Mouse (Mus musculus) Patski (cell line): ENCODE results near the gene Arid5b. TPM values are rescaled to one million over a fixed set of nuclear protein-coding genes. Genes with fewer than 3 reads are reported as not detected.
A peak's percentile ranks its signal among the peaks of the same experiment; 100 is the strongest.

Experiments
- ATAC-seq: fragments of 100-300 bp; one replicate; pipeline ENCODE4 v1.8.0; 2021
- CTCF ChIA-PET: fragments of 350-600 bp; sonication (Branson Sonifier 250); formaldehyde crosslinking; loops from one replicate; lab custom pipeline; 2022; ENCODE audit warnings: inconsistent platforms; lab: Charles Lee
- POLR2A ChIA-PET: fragments of 350-600 bp; sonication (Branson Sonifier 250); formaldehyde crosslinking; loops from one replicate; lab custom pipeline; 2022; ENCODE audit warnings: antibody characterized with exemption, inconsistent platforms; lab: Charles Lee
- DNase-seq: peaks from one replicate; pipeline ENCODE4 v3.0.0-alpha.2; 2011; ENCODE audit warnings: low read depth, low spot score
- H3K27me3 ChIP-seq: fragments of 371-371 bp; one replicate; pipeline ENCODE4 v1.5.1; 2021
- CTCF ChIP-seq: fragments of 100-300 bp; IDR thresholded peaks from one replicate; pipeline ENCODE4 v1.5.1; 2021
- in situ Hi-C: fragments of 300-500 bp; cut with MboI; formaldehyde crosslinking; loops from 3 replicates; pipeline ENCODE4 v1.11.1; 2018; ENCODE audit warnings: low pct_unique_long_range_greater_than_20kb, mixed read lengths
- polyA plus RNA-seq: library from polyadenylated mRNA; unstranded; gene quantifications from one replicate; pipeline ENCODE4 v1.2.3, GENCODE M21; 2021

Gene Arid5b
- polyA plus RNA-seq, 1 experiment from 2014 or later: 70.3 TPM

- no peaks in the 10 kb centered on the region for H3K27me3 ChIP-seq
- POLR2A ChIA-PET: interaction anchor here (0.6 to 0.9 kb wide), 2 partner anchors 11 to 24 kb away, joined by 3 to 5 read pairs; no protein-coding TSS in a partner anchor
- DNase-seq (no peak), ATAC-seq (no peak)
- in situ Hi-C loops: no loop called here
- CTCF ChIA-PET: no interaction called here
- no peak for TF ChIP-seq CTCF
These were observed 25.9 kb downstream of the Arid5b start for GRCm38 (mm10) chr10:68252650-68253049.

GRCm38 (mm10) chr10:68249355-68249782, 29.2 kb downstream of the Arid5b start:
- TF ChIP-seq CTCF: no peak
- ATAC-seq: no peak
- H3K27me3 ChIP-seq: no peaks in the 10 kb centered on the region
- no peak for DNase-seq
- in situ Hi-C loops: loop anchor here (5.0 kb wide), 1 partner anchor 82 kb away; no protein-coding TSS in a partner anchor
- POLR2A ChIA-PET: interaction anchor here (0.7 to 1.7 kb wide), 5 partner anchors 27 to 112 kb away, joined by 3 to 4 read pairs (median 3); no protein-coding TSS in a partner anchor
- CTCF ChIA-PET: interaction anchor here (0.7 to 2.1 kb wide), 5 partner anchors 9 to 34 kb away, joined by 3 to 5 read pairs (median 3); no protein-coding TSS in a partner anchor

DNA sequence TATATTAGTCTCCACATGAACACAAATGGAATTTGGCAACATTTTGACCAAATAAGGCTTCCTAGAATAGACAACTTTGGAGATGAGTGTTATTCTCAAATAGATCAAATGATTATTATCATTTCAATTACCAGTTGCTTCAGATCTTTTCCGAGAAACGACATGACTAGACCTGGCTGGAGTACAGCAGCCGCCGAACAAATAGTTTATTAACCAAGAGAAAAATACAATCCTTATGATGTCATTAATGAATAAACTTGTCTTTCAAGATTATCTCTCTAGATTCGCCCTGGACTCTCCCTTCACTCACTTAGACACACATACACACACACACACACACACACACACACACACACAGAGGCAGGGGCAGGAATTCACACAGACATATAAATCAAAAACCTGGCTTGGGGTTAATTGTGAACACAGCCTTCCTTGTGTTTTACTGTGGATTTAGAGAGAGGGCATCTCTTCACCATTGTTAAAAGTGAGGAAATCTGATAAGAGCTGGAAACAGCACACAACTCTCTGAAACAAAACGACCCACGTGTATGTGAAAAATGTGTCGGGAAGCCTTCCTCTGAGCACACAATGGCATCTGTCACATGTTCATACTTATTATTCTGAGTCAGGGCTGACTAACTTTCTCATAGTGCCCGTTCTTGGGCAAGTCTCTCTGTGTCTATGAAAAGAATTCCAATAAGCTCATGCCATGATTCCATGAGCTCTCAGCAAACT, 30.1 kb downstream of the Arid5b start:
- in situ Hi-C loops: loop anchor here (5.0 kb wide), 1 partner anchor 81 kb away; no protein-coding TSS in a partner anchor
- no peaks in the 10 kb centered on the region for H3K27me3 ChIP-seq
- ATAC-seq (peak; percentile 87), DNase-seq (no peak)
- ChIA-PET CTCF (interaction anchor here (0.7 to 2.4 kb wide), 8 partner anchors 10 to 41 kb away, joined by 3 to 9 read pairs (median 3); no protein-coding TSS in a partner anchor), POLR2A (interaction anchor here (0.6 to 1.7 kb wide), 8 partner anchors 28 to 112 kb away, joined by 3 to 6 read pairs (median 4); no protein-coding TSS in a partner anchor)
- TF ChIP-seq CTCF: no peak

- in situ Hi-C loops: loop anchor here (5.0 kb wide), 1 partner anchor 80 kb away; no protein-coding TSS in a partner anchor
- ATAC-seq (no peak), DNase-seq (no peak)
- no peaks in the 10 kb centered on the region for H3K27me3 ChIP-seq
- ChIA-PET CTCF (interaction anchor here (0.7 to 2.4 kb wide), 7 partner anchors 11 to 660 kb away, joined by 3 to 9 read pairs (median 3); no protein-coding TSS in a partner anchor), POLR2A (interaction anchor here (0.6 to 1.7 kb wide), 2 partner anchors 30 to 1333 kb away, joined by 5 to 6 read pairs; no protein-coding TSS in a partner anchor)
- no peak for TF ChIP-seq CTCF
These were observed 30.9 kb downstream of the Arid5b start for GRCm38 (mm10) chr10:68247490-68248280.

GRCm38 (mm10) chr10:68246603-68247247, 31.8 kb downstream of the Arid5b start:
- ATAC-seq (no peak), DNase-seq (no peak)
- ChIA-PET CTCF (interaction anchor here (0.7 to 2.4 kb wide), 5 partner anchors 22 to 661 kb away, joined by 3 to 9 read pairs (median 3); no protein-coding TSS in a partner anchor), POLR2A (interaction anchor here (1.7 kb wide), 1 partner anchor 31 kb away, joined by 6 read pairs; no protein-coding TSS in a partner anchor)
- H3K27me3 ChIP-seq: no peaks in the 10 kb centered on the region
- in situ Hi-C loops: loop anchor here (5.0 kb wide), 1 partner anchor 79 kb away; no protein-coding TSS in a partner anchor
- no peak for TF ChIP-seq CTCF

DNA sequence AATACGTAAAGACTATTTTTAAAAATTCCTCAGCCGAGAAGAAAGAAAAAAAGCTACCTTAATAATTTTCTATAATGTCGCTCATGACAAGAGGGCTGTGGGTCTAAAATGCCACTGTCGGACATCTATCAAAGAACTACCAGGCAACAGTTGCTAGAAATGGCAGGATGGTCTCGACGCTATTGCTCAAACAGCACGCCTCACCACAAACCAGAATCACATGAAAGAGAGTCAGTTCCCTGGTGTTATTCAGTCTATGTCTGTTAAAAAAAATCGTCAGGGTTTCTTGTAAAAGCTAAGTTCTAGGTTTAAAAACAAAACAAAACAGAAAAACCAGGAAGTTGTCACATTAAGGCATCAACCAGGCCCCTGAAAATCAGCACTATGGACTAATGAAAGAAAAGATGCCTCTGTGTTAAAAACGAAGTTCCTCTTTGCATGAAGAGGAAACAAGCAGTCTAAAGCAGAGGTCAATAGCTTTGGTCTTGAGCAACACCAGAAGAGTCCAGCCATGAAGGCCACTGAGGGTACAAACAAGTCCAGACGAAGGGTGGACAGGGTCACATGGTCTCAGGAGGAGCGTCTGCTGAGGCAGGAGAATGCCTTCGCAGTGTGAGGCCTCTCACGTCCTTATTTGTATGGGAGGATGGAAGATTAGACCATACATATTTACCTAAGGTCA, 37.6 kb downstream of the Arid5b start:
- DNase-seq (no peak), ATAC-seq (no peak)
- TF ChIP-seq CTCF: no peak
- POLR2A ChIA-PET: interaction anchor here (0.7 to 1.8 kb wide), 3 partner anchors 36 to 75 kb away, joined by 4 to 15 read pairs (median 7); no protein-coding TSS in a partner anchor
- no peaks in the 10 kb centered on the region for H3K27me3 ChIP-seq
- in situ Hi-C loops: no loop called here
- CTCF ChIA-PET: interaction anchor here (0.9 kb wide), 1 partner anchor 35 kb away, joined by 3 read pairs; no protein-coding TSS in a partner anchor

DNA sequence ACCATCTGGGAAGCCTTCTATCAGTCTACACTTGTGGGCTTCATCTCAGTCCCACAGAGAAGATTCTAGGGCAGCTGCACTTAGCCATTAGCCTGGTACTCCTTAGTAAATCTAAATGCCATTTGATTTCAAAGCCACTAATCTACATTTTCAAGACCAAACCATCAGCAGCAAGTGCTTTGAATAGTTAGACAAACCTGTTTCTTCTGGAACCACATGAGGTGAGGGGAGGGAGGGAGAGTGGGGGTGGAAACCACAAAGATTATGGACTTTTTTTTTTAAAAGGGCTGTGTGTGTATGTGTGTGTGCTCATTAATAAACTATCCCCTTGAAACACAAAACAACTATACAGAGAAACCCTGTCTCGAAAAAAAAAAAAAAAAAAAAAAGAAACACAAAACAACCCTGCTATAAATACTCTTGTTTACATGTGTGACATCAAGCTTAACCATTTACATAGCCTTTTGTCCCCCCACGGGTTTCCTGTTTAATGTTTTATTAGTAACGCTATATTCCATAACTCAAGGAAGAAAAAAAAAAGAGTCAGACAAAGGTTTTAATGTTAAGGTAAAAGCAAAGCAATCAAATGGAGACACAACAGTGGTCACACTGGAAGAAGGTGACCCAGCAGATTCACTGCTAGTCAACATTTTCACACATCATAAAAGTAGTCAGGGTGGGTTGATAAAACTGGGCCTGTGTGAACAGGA, 38.3 kb downstream of the Arid5b start:
- CTCF ChIA-PET: interaction anchor here (0.9 to 1.6 kb wide), 4 partner anchors 24 to 93 kb away, joined by 3 to 7 read pairs (median 3); no protein-coding TSS in a partner anchor
- no peak for ATAC-seq
- in situ Hi-C loops: no loop called here

DNA sequence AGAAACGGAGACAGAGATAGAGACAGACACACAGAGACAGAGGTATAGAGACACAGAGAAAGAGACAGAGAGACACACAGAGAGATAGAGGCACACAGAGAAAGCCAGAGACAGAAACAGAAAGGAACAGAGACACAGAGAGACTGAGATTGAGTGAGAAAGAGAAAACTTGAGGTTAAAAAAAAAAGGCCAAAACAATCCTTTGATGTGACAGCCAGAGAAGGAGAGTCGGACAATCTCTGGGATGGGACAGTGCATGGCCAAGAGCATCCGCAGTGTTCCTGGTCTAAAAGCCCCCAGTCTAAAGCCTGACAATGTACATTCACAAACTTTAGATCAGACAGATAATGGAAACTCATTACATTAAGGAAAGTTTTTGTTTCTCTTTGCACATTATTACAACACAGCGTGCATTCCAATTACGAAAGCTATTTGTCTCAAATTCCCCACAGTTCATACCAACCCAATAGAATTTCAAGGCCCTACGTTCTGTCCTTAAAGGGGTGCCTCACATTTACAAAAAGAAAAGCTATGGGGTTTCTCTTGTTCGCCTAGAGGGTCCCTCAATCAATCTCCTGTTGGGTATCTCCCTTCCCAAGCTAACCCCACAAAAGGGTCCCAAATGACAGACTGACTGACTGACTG, 39.0 kb downstream of the Arid5b start:
- in situ Hi-C loops: loop anchor here (5.0 kb wide), 1 partner anchor 38 kb away; the partner anchor contains the start of gene Arid5b
- ATAC-seq (peak; percentile 74), DNase-seq (no peak)
- TF ChIP-seq CTCF: no peak
- CTCF ChIA-PET: interaction anchor here (0.9 to 1.6 kb wide), 3 partner anchors 23 to 92 kb away, joined by 3 to 7 read pairs (median 3); no protein-coding TSS in a partner anchor
- POLR2A ChIA-PET: interaction anchor here (0.7 to 2.1 kb wide), 3 partner anchors 35 to 43 kb away, joined by 5 to 11 read pairs (median 7); no protein-coding TSS in a partner anchor
- no peaks in the 10 kb centered on the region for H3K27me3 ChIP-seq

More for the DNA sequence above, 38.3 kb downstream of the Arid5b start:
- DNase-seq: no peak
- POLR2A ChIA-PET: interaction anchor here (0.7 to 2.1 kb wide), 4 partner anchors 34 to 74 kb away, joined by 4 to 15 read pairs (median 6); no protein-coding TSS in a partner anchor
- H3K27me3 ChIP-seq: no peaks in the 10 kb centered on the region
- no peak for TF ChIP-seq CTCF
